Mouse (Mus musculus): ENCODE measurements around the gene Large1. TPM values are rescaled to one million over a fixed set of nuclear protein-coding genes. Genes with fewer than 3 reads are reported as not detected.
"Not testable (repeated sequence)": the region's sequence is repeated elsewhere in the genome, so short reads cannot be mapped to it uniquely, and the experiment has no call there.

The Large1 gene
- 8.6 and 10.8 TPM in 2 replicates for polyA plus RNA-seq (2012; rRNA removed)

GRCm38 (mm10) chr8:73353108-73353793 lies at the start of gene Large1:
TSS of gene Large1 (minus strand) at chr8:73353540.
- Histone ChIP-seq H3K4me3 (replicated peaks; ENCODE audit: extremely low read depth, low read depth, low read length) (peak within 1 kb of the TSS; percentile 76), H3K4me1 (ENCODE audit: control insufficient read depth, insufficient read depth, low read length) (peaks cover 4% of the 10 kb centered on the region)
- 1% methylated on average over 84 of the region's 84 CpGs for WGBS
- peak; percentile 94 for DNase-seq
- no peak for TF ChIP-seq CTCF (IDR thresholded peaks at IDR 0.05; ENCODE audit: insufficient read depth, low read length)
- peak; percentile 76; the same call in 1 of the 2 replicates for TF ChIP-seq POLR2A (IDR thresholded peaks at IDR 0.05; ENCODE audit: borderline replicate concordance, extremely low read depth, low read depth, low read length)

GRCm38 (mm10) chr8:73400343-73400742 lies 47.0 kb upstream of the Large1 start:
- 36% methylated on average over 1 of the region's 1 CpGs for WGBS

GRCm38 (mm10) chr8:73373001-73373400 lies 19.7 kb upstream of the Large1 start:
- not testable (repeated sequence) for DNase-seq; H3K4me1 ChIP-seq (ENCODE audit: control insufficient read depth, insufficient read depth, low read length); H3K4me3 ChIP-seq (replicated peaks; ENCODE audit: extremely low read depth, low read depth, low read length)
- WGBS: 82% methylated on average over 6 of the region's 6 CpGs

More at GRCm38 (mm10) chr8:73400343-73400742, 47.0 kb upstream of the Large1 start:
- TF ChIP-seq POLR2A (IDR thresholded peaks at IDR 0.05; ENCODE audit: borderline replicate concordance, extremely low read depth, low read depth, low read length) (no peak), CTCF (IDR thresholded peaks at IDR 0.05; ENCODE audit: insufficient read depth, low read length) (no peak)
- Histone ChIP-seq H3K4me1 (ENCODE audit: control insufficient read depth, insufficient read depth, low read length) (no peaks in the 10 kb centered on the region), H3K4me3 (replicated peaks; ENCODE audit: extremely low read depth, low read depth, low read length) (no peak overlapping the region)
- DNase-seq: no peak

GRCm38 (mm10) chr8:73355979-73356378 lies 2.6 kb upstream of the Large1 start:
- Histone ChIP-seq H3K4me3 (replicated peaks; ENCODE audit: extremely low read depth, low read depth, low read length) (no peak overlapping the region), H3K4me1 (ENCODE audit: control insufficient read depth, insufficient read depth, low read length) (peaks cover 4% of the 10 kb centered on the region)
- no peak for TF ChIP-seq CTCF (IDR thresholded peaks at IDR 0.05; ENCODE audit: insufficient read depth, low read length)
- no peak for TF ChIP-seq POLR2A (IDR thresholded peaks at IDR 0.05; ENCODE audit: borderline replicate concordance, extremely low read depth, low read depth, low read length)
- no peak for DNase-seq
- 29% methylated on average over 2 of the region's 2 CpGs for WGBS

GRCm38 (mm10) chr8:73354201-73354881 lies 1.0 kb upstream of the Large1 start:
- under 1% methylated on average over 25 of the region's 25 CpGs for WGBS
- DNase-seq: peak; percentile 54
- Histone ChIP-seq H3K4me3 (replicated peaks; ENCODE audit: extremely low read depth, low read depth, low read length) (peak overlapping the region; percentile 73), H3K4me1 (ENCODE audit: control insufficient read depth, insufficient read depth, low read length) (peaks cover 4% of the 10 kb centered on the region)
- TF ChIP-seq POLR2A (IDR thresholded peaks at IDR 0.05; ENCODE audit: borderline replicate concordance, extremely low read depth, low read depth, low read length) (peak; percentile 10; the same call in 1 of the 2 replicates), CTCF (IDR thresholded peaks at IDR 0.05; ENCODE audit: insufficient read depth, low read length) (no peak)

GRCm38 (mm10) chr8:73353794-73354179 lies 447 bp upstream of the Large1 start:
- H3K4me3 ChIP-seq (replicated peaks; ENCODE audit: extremely low read depth, low read depth, low read length): peak overlapping the region; percentile 73
- DNase-seq: no peak
- 0% methylated on average over 16 of the region's 16 CpGs for WGBS
- H3K4me1 ChIP-seq (ENCODE audit: control insufficient read depth, insufficient read depth, low read length): peaks cover 4% of the 10 kb centered on the region
- TF ChIP-seq POLR2A (IDR thresholded peaks at IDR 0.05; ENCODE audit: borderline replicate concordance, extremely low read depth, low read depth, low read length): no peak
- no peak for TF ChIP-seq CTCF (IDR thresholded peaks at IDR 0.05; ENCODE audit: insufficient read depth, low read length)

GRCm38 (mm10) chr8:73352301-73353107 lies 836 bp downstream of the Large1 start:
- WGBS: 2% methylated on average over 56 of the region's 56 CpGs
- DNase-seq: peak; percentile 60
- TF ChIP-seq POLR2A (IDR thresholded peaks at IDR 0.05; ENCODE audit: borderline replicate concordance, extremely low read depth, low read depth, low read length) (no peak), CTCF (IDR thresholded peaks at IDR 0.05; ENCODE audit: insufficient read depth, low read length) (no peak)
- H3K4me1 ChIP-seq (ENCODE audit: control insufficient read depth, insufficient read depth, low read length): peaks cover 4% of the 10 kb centered on the region
- H3K4me3 ChIP-seq (replicated peaks; ENCODE audit: extremely low read depth, low read depth, low read length): peak overlapping the region; percentile 76

- no peak for TF ChIP-seq POLR2A (IDR thresholded peaks at IDR 0.05; ENCODE audit: borderline replicate concordance, extremely low read depth, low read depth, low read length)
- peak; percentile 16; the same call in 1 of the 2 replicates for TF ChIP-seq CTCF (IDR thresholded peaks at IDR 0.05; ENCODE audit: insufficient read depth, low read length)
- H3K4me1 ChIP-seq (ENCODE audit: control insufficient read depth, insufficient read depth, low read length): peaks cover 4% of the 10 kb centered on the region
- H3K4me3 ChIP-seq (replicated peaks; ENCODE audit: extremely low read depth, low read depth, low read length): no peak overlapping the region
- DNase-seq: no peak
- 10% methylated on average over 2 of the region's 2 CpGs for WGBS
These were observed 3.0 kb downstream of the Large1 start for GRCm38 (mm10) chr8:73350366-73350765.

- 14% methylated on average over 3 of the region's 3 CpGs for WGBS
- DNase-seq: peak; percentile 23
- Histone ChIP-seq H3K4me1 (ENCODE audit: control insufficient read depth, insufficient read depth, low read length) (peaks cover 6% of the 10 kb centered on the region), H3K4me3 (replicated peaks; ENCODE audit: extremely low read depth, low read depth, low read length) (no peak overlapping the region)
- TF ChIP-seq POLR2A (IDR thresholded peaks at IDR 0.05; ENCODE audit: borderline replicate concordance, extremely low read depth, low read depth, low read length) (no peak), CTCF (IDR thresholded peaks at IDR 0.05; ENCODE audit: insufficient read depth, low read length) (no peak)
These were observed 10.5 kb downstream of the Large1 start for GRCm38 (mm10) chr8:73342761-73343395.
